Mouse (Mus musculus): ENCODE results near the gene Btbd2.

Btbd2 gene

GRCm38 (mm10) chr10:80656863-80657623 is at the start of gene Btbd2:
Gene Btbd2 (minus strand): TSS chr10:80657071.
- DNase-seq = peak; percentile 69

- no peak for DNase-seq
Observed at GRCm38 (mm10) chr10:80705479-80705878, 48.6 kb upstream of the Btbd2 start.

- no peak for DNase-seq
Observed at GRCm38 (mm10) chr10:80705033-80705432, 48.2 kb upstream of the Btbd2 start.

DNA sequence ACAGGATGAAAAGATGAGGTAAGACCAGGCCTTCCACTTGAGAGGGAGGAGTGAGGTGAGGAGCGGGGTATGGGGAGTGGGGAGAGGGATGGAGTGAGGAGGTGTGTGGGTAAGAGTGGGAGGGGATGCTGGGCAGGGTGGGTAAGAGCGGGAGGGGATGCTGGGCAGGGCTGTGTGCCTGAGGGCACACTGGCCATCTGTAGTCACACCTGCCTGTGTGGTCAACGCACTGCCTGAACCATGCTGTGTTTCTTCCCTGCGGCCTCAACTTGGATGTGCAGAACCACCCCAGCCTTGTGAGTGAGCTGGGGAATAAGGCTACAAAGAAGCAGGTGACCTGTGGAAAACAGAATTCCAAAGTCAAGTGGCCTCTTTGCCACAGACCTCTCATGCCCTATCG is 47.5 kb upstream of the Btbd2 start:
- no peak for DNase-seq

GRCm38 (mm10) chr10:80703643-80704042 is 46.8 kb upstream of the Btbd2 start:
- no peak for DNase-seq

- peak; percentile 91 for DNase-seq
Observed at GRCm38 (mm10) chr10:80702536-80703390, 45.9 kb upstream of the Btbd2 start.

DNA sequence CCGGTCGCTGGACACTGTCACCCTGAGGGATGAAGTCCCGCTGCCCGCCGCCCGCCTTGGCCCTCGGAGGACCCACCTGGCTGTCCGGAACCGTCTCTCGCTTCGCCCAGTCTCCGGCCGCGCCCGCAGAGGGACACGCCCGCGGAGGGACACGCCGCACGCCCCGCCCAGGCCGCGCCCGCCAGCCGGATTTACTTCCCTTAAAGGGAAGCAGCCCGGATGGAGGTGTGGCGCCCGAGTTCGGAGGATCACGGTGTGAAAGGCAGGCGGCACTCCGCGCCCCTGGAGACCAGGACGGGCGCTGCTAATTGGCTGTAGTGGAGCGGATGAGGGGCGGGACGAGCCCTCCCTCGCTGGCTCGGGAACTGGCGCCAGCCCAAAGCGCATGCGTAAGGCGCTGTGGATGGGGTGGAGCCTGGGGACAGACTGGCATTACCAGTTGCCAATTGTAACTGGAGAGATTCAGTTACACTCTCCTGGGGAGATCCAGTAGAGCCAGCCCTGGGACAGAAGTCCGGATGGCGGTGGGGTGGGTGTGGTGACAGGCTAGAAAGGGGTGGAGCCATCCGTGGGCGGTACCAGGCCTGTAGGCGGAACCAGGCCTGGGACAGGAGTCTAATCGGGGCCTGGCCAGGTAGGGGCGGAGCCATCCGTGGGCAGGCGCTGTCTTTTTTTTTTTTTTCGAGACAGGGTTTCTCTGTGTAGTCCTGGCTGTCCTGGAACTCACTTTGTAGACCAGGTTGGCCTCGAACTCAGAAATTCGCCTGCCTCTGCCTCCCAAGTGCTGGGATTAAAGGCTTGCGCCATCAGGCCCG is 45.1 kb upstream of the Btbd2 start, which contains the start of the genes Mob3a and Izumo4:
Gene Mob3a (minus strand): TSS at position 257 of the 815 bp plus-strand sequence.
Gene Izumo4 (plus strand): TSS at position 464 of the 815 bp plus-strand sequence.
- peak; percentile 98 for DNase-seq

GRCm38 (mm10) chr10:80700732-80701131 is 43.9 kb upstream of the Btbd2 start:
- DNase-seq = peak; percentile 59

DNA sequence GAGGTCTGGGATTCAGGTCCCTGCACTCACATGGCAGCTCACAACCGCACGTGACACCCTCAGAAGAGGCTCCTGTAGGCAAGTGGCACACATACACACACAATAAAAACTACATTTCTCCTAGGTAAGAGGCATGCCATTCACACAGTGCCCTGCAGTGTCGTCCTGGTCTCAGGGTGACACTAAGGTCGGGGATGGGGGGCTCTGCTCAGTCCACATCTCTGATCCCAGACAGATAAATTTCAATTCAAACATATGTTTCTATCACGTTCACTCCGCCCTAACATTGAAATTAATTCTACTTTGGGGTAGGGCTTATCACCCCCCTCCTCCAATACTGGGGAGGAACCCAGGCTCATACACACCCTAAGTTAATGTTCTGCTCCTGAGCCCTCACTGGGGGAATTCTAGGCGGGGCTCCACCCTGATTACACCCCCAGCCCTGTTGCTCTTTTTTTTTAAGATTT is 43.2 kb upstream of the Btbd2 start:
- peak; percentile 40 for DNase-seq

DNA sequence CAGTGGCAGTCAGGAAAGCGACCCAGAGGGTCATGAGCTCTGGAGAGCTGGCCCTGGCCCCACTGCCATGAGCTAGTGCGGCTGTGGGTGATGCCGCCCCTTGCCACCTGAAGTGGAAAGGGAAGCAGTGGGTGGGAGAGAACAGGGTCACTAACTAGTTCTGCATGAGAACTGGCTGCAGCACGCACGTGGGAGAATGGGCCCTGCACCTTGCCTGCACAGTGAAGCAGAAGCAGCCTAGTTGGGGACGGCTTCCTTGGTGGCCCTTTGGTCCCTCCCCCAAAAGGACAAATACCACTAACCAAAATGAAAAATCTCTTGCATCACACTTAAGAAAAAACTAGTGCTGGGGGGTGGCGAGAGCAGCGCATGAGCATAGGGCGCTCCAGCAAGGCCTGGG is 41.7 kb upstream of the Btbd2 start:
- peak; percentile 41 for DNase-seq

DNA sequence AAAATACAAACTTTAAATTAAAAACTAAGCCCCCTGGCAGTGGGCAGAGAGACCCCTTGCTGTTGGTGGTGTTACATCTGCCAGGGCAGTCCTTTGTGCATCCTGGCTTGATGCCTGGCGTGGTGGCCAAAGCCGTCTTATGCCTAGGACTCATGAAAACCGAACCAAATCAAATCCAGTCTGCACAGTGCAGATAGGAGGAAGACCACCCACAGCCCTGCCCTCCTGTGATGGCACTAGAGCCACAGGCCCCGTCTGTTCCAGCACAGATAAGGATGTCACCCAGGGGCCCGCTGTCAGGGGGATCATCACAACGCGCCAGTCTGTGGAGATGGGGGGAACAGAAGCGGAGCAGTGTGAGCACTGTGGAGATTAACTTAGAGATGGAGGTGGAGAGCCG is 40.9 kb upstream of the Btbd2 start:
- DNase-seq = peak; percentile 54

DNA sequence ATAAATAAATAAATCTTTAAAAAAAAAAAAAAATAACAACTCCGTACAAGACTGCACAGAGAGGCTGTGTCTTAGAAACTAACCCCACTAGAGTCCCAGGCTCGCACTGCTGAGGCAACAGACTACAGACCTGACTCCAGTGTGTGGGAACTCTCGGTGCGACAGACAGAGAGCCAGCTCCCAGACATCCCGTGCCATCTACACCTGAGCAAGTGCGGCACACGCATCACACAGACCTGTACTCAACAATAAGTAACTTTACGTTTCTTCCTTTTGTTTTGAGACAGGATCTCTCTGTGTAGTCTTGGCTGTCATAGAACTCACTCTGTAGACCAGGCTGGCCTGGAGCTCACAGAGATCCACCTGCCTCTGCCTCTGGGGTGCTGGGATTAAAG is 40.5 kb upstream of the Btbd2 start:
- peak; percentile 45 for DNase-seq

GRCm38 (mm10) chr10:80696502-80697392 is 39.9 kb upstream of the Btbd2 start:
- DNase-seq = peak; percentile 56

DNA sequence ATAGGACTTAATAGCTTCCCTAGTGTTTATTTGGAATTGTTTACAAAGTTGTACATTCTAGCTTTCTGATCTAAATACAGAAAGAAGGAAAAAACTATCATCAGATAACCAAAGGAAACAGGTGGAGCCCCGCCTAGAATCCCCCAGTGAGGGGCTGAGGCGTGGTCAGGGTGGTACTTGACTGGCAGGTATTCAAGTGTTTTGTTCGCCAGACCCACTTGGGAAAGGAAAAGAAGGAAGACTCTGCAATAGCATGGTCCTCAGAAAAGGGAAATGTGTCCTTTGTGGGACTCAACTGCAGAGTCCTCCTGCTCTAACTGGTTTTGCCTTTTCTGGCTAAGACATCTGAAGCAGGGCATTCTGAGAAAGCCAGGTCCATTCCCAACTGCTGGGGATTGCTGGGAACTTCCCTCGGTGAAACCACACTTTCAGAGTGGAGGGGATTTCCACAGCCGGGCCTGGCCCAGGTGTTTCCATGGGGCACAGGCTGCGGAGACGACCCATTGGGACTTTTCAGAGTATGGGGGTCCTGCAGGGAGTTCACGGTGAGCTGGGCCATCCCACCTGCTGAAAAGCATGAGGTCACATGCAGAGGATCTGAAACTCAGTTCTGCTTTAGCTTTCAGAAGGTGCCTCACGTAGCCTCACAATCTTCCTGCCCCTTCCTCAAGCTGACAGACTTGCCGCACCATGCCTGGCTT is 39.1 kb upstream of the Btbd2 start:
- DNase-seq = peak; percentile 61

- DNase-seq = peak; percentile 77
Observed at GRCm38 (mm10) chr10:80695186-80695585, 38.3 kb upstream of the Btbd2 start.

DNA sequence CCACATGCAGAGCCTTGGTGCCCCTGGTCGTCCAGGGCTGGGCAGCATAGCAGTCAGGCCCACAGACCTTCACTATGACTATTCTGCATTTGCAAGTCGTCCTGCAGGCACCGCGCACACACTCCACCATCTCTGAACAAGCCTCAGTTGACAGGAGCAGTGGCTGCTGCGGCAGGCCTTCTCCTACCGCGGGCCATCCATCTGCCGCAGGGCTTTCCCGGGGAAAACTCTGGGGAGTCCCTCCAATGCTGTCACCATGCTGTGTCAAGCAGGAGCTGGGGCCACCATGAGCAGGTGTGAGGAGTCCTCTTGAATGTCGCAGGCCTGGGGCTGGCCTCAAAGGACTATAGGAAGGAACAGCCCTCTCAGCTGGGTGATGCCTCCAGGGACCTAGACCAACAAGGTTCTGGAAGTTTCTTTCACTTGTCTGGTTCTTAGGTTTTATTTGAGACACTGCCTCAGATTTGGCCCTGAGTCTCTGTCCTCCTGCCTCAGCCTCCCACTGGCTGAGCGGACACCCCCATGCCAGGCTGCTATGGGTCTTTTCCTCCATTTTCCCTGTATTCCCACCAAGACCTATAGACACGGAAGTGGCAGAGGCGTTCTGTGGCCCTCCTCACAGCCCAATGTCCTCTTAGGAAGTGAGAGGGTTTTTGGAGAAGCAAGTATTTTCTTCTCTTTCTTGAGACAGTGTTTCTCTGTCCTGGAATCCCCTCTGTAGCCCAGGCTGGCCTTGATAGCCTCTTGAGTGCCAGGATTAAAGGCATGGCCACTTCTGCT is 37.5 kb upstream of the Btbd2 start:
- DNase-seq = peak; percentile 55

DNA sequence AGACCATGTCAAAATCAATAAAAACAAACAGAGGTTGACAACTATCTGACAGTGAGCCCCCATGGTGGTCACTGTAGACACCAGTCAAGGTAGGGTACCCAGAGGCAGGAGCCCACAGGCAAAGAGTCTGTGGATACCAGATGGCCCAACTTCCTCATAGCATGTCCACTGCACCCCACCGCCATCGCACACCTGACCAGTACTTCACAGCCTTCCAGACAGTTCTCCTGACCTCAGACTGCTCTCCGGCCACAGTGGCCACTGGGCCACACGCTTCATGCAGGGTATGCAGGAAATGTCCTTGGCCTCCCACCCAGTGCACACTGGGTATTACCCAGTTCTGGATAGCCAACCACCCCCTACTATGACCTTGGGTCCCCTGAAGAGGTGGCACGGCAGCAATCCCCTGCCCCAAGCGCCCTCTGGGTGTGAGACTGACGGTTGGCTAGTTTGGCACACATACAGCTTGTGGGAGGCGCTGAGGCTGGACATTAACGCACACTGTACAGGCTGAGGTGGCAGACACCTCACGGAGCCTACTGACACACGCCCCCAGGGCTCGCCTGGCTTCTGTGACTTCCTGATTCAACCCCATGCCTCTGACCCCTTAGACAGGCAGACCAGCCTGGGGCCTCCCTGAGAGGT is 36.7 kb upstream of the Btbd2 start:
- peak; percentile 47 for DNase-seq

DNA sequence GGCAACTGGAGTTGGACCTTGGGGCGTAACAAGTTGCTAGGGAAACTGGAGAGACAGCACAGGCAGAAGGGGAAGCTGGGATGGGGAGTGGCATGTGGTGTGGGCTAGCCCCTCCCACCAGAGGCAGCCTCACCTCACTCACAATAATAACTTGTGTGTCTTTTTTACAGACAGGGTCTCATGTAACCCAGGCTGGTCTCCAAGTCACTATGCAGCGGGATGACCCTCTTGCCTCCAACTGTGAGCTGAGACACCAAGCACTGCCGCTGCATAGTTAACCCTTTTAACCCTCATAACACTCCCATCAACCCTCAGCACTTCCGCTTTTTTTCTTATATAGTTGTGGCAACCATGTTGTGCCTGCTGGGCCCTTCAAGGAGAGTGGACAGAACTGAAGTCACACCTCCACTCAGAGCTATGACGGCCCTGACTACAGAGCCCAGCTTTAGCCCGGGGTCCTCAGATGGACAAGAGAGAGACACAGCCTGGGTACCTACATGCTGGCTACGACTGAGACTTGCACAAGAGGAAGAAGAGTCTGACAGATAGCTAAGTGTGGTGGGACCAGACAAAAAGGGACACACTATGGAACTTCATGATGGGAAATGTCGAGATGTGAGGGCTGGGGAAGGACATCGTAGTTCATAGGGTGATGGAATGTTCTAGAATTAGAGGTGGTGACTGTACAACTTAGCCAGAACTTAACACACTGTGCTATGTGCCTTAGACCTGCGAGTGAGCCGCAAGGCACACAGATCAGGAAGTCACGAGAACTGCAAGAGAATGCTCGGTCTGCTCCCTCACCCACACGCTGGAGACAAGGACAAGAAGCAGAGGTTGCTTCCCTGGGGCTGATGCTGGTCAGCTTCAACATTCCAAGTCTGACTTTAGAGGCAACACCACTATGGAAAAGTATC is 35.6 kb upstream of the Btbd2 start:
- DNase-seq = peak; percentile 65

GRCm38 (mm10) chr10:80687850-80688249 is 31.0 kb upstream of the Btbd2 start:
- peak; percentile 77 for DNase-seq
